Mouse (Mus musculus): Measurements from ENCODE around the gene Ncapd2. TPM values are rescaled to one million over a fixed set of nuclear protein-coding genes. Genes with fewer than 3 reads are reported as not detected.

Gene Ncapd2
- polyA plus RNA-seq, 1 experiment = 78.5 TPM

GRCm38 (mm10) chr6:125156491-125156890, 35.0 kb downstream of the Ncapd2 start:
- peaks cover 88% of the 10 kb centered on the region for H3K36me3 ChIP-seq (ENCODE audit: control insufficient read depth)
- H3K4me3 ChIP-seq (replicated peaks) = no peak overlapping the region
- TF ChIP-seq GATA1 (IDR thresholded peaks at IDR 0.05; ENCODE audit: low read length) = no peak
- TF ChIP-seq TAL1 (IDR thresholded peaks at IDR 0.05; ENCODE audit: low read length) = no peak
- no peaks in the 10 kb centered on the region for H3K27me3 ChIP-seq (ENCODE audit: control insufficient read depth)
- peaks cover 52% of the 10 kb centered on the region for H3K4me1 ChIP-seq (ENCODE audit: control insufficient read depth)
- no peaks in the 10 kb centered on the region for H3K9me3 ChIP-seq (ENCODE audit: control insufficient read depth, low read length)

- Histone ChIP-seq H3K27me3 (ENCODE audit: control insufficient read depth) (no peaks in the 10 kb centered on the region), H3K4me1 (ENCODE audit: control insufficient read depth) (peaks cover 46% of the 10 kb centered on the region), H3K36me3 (ENCODE audit: control insufficient read depth) (peaks cover 83% of the 10 kb centered on the region), H3K9me3 (ENCODE audit: control insufficient read depth, low read length) (no peaks in the 10 kb centered on the region), H3K4me3 (replicated peaks) (no peak overlapping the region)
- no peak for TF ChIP-seq GATA1 (IDR thresholded peaks at IDR 0.05; ENCODE audit: low read length)
- TF ChIP-seq TAL1 (IDR thresholded peaks at IDR 0.05; ENCODE audit: low read length) = no peak
Measured at GRCm38 (mm10) chr6:125155262-125155661, 36.2 kb downstream of the Ncapd2 start.

- peaks cover 79% of the 10 kb centered on the region for H3K36me3 ChIP-seq (ENCODE audit: control insufficient read depth)
- H3K4me1 ChIP-seq (ENCODE audit: control insufficient read depth) = peaks cover 43% of the 10 kb centered on the region
- no peaks in the 10 kb centered on the region for H3K27me3 ChIP-seq (ENCODE audit: control insufficient read depth)
- no peak overlapping the region for H3K4me3 ChIP-seq (replicated peaks)
- no peak for TF ChIP-seq TAL1 (IDR thresholded peaks at IDR 0.05; ENCODE audit: low read length)
- no peak for TF ChIP-seq GATA1 (IDR thresholded peaks at IDR 0.05; ENCODE audit: low read length)
- H3K9me3 ChIP-seq (ENCODE audit: control insufficient read depth, low read length) = no peaks in the 10 kb centered on the region
Measured at GRCm38 (mm10) chr6:125154550-125154949, 37.0 kb downstream of the Ncapd2 start.

- TF ChIP-seq TAL1 (IDR thresholded peaks at IDR 0.05; ENCODE audit: low read length) (no peak), GATA1 (IDR thresholded peaks at IDR 0.05; ENCODE audit: low read length) (no peak)
- Histone ChIP-seq H3K9me3 (ENCODE audit: control insufficient read depth, low read length) (no peaks in the 10 kb centered on the region), H3K4me1 (ENCODE audit: control insufficient read depth) (peaks cover 47% of the 10 kb centered on the region), H3K27me3 (ENCODE audit: control insufficient read depth) (no peaks in the 10 kb centered on the region), H3K4me3 (replicated peaks) (no peak overlapping the region), H3K36me3 (ENCODE audit: control insufficient read depth) (peaks cover 79% of the 10 kb centered on the region)
Measured at GRCm38 (mm10) chr6:125153682-125154081, 37.8 kb downstream of the Ncapd2 start.

DNA sequence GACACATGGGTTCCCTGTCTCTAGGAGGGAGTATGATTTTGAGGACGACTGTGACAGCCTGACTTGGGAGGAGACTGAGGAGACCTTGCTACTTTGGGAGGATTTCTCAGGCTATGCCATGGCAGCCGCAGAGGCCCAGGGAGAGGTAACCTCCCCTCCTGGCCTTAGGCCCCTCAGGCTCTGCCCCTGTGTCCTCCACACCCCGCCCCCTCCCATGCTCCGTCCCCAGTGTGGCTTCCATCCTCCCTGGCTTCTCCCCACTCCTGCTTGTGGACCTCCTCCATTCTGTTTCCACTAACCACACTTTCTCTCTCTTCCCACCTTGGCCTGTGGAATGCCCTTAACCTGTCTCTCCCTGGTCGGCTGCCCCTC, 38.5 kb downstream of the Ncapd2 start:
- H3K4me1 ChIP-seq (ENCODE audit: control insufficient read depth) = peaks cover 54% of the 10 kb centered on the region
- no peak overlapping the region for H3K4me3 ChIP-seq (replicated peaks)
- H3K27me3 ChIP-seq (ENCODE audit: control insufficient read depth) = no peaks in the 10 kb centered on the region
- no peaks in the 10 kb centered on the region for H3K9me3 ChIP-seq (ENCODE audit: control insufficient read depth, low read length)
- TF ChIP-seq GATA1 (IDR thresholded peaks at IDR 0.05; ENCODE audit: low read length) = no peak
- no peak for TF ChIP-seq TAL1 (IDR thresholded peaks at IDR 0.05; ENCODE audit: low read length)
- peaks cover 82% of the 10 kb centered on the region for H3K36me3 ChIP-seq (ENCODE audit: control insufficient read depth)

- no peaks in the 10 kb centered on the region for H3K9me3 ChIP-seq (ENCODE audit: control insufficient read depth, low read length)
Measured at GRCm38 (mm10) chr6:125152212-125153017, 39.1 kb downstream of the Ncapd2 start.

DNA sequence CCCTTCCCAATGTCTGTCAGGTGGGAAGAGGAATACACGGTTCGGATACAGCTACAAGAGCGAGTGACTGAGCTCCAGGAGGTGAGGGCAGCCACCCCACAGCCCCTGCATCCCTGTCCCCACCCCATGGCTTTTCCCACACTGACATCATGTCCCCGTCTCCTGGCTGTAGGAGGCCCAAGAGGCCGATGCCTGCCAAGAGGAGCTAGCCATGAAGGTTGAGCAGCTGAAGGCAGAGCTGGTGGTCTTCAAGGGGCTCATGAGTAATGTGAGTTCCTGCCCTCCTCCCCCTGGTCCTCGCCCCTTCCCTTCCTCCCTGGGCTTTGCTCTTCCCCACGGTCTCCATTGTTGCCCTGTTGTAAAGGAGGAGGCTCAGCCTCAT, 41.9 kb downstream of the Ncapd2 start:
- no peak for TF ChIP-seq GATA1 (IDR thresholded peaks at IDR 0.05; ENCODE audit: low read length)
- no peak for TF ChIP-seq TAL1 (IDR thresholded peaks at IDR 0.05; ENCODE audit: low read length)
- Histone ChIP-seq H3K4me1 (ENCODE audit: control insufficient read depth) (peaks cover 70% of the 10 kb centered on the region), H3K36me3 (ENCODE audit: control insufficient read depth) (peaks cover 66% of the 10 kb centered on the region), H3K4me3 (replicated peaks) (no peak overlapping the region), H3K27me3 (ENCODE audit: control insufficient read depth) (no peaks in the 10 kb centered on the region), H3K9me3 (ENCODE audit: control insufficient read depth, low read length) (no peaks in the 10 kb centered on the region)

More at GRCm38 (mm10) chr6:125152212-125153017, 39.1 kb downstream of the Ncapd2 start:
- Histone ChIP-seq H3K4me3 (replicated peaks) (no peak overlapping the region), H3K36me3 (ENCODE audit: control insufficient read depth) (peaks cover 80% of the 10 kb centered on the region), H3K4me1 (ENCODE audit: control insufficient read depth) (peaks cover 58% of the 10 kb centered on the region), H3K27me3 (ENCODE audit: control insufficient read depth) (no peaks in the 10 kb centered on the region)
- TF ChIP-seq TAL1 (IDR thresholded peaks at IDR 0.05; ENCODE audit: low read length) = no peak
- no peak for TF ChIP-seq GATA1 (IDR thresholded peaks at IDR 0.05; ENCODE audit: low read length)

- Histone ChIP-seq H3K9me3 (ENCODE audit: control insufficient read depth, low read length) (no peaks in the 10 kb centered on the region), H3K4me1 (ENCODE audit: control insufficient read depth) (peaks cover 75% of the 10 kb centered on the region), H3K36me3 (ENCODE audit: control insufficient read depth) (peaks cover 69% of the 10 kb centered on the region), H3K27me3 (ENCODE audit: control insufficient read depth) (no peaks in the 10 kb centered on the region), H3K4me3 (replicated peaks) (no peak overlapping the region)
- TF ChIP-seq TAL1 (IDR thresholded peaks at IDR 0.05; ENCODE audit: low read length) = no peak
- no peak for TF ChIP-seq GATA1 (IDR thresholded peaks at IDR 0.05; ENCODE audit: low read length)
Measured at GRCm38 (mm10) chr6:125148926-125149568, 42.5 kb downstream of the Ncapd2 start.

GRCm38 (mm10) chr6:125148251-125148925, 43.1 kb downstream of the Ncapd2 start:
- TF ChIP-seq TAL1 (IDR thresholded peaks at IDR 0.05; ENCODE audit: low read length) (no peak), GATA1 (IDR thresholded peaks at IDR 0.05; ENCODE audit: low read length) (no peak)
- Histone ChIP-seq H3K9me3 (ENCODE audit: control insufficient read depth, low read length) (no peaks in the 10 kb centered on the region), H3K36me3 (ENCODE audit: control insufficient read depth) (peaks cover 68% of the 10 kb centered on the region), H3K4me1 (ENCODE audit: control insufficient read depth) (peaks cover 77% of the 10 kb centered on the region), H3K27me3 (ENCODE audit: control insufficient read depth) (no peaks in the 10 kb centered on the region), H3K4me3 (replicated peaks) (no peak overlapping the region)
